Mouse (Mus musculus): Measurements from ENCODE around the gene Ndufaf8. TPM values are rescaled to one million over a fixed set of nuclear protein-coding genes. Genes with fewer than 3 reads are reported as not detected.

Gene Ndufaf8
- polyA plus RNA-seq, 1 experiment: 27.6 TPM

- no peak for TF ChIP-seq POLR2A (IDR thresholded peaks at IDR 0.05; ENCODE audit: borderline replicate concordance, control insufficient read depth, low read depth, low read length)
- 0 out of 2 replicates have a peak, but pooled peaks have one; percentile 12 for TF ChIP-seq CTCF (IDR thresholded peaks at IDR 0.05; ENCODE audit: control insufficient read depth, insufficient read depth, low read length)
- WGBS: 8% methylated on average over 3 of the region's 3 CpGs
- Histone ChIP-seq H3K27ac (ENCODE audit: control insufficient read depth, insufficient read depth, low read depth, low read length, poor library complexity) (no peak overlapping the region), H3K4me3 (replicated peaks; ENCODE audit: control insufficient read depth, low read depth, low read length) (no peak overlapping the region), H3K4me1 (ENCODE audit: control insufficient read depth, insufficient read depth, low read length) (peaks cover 3% of the 10 kb centered on the region; the same call in 1 of the 2 replicates)
Measured at GRCm38 (mm10) chr11:120142601-120143051, 43.9 kb downstream of the Ndufaf8 start.

- Histone ChIP-seq H3K27ac (ENCODE audit: control insufficient read depth, insufficient read depth, low read depth, low read length, poor library complexity) (no peak overlapping the region), H3K4me3 (replicated peaks; ENCODE audit: control insufficient read depth, low read depth, low read length) (no peak overlapping the region), H3K4me1 (ENCODE audit: control insufficient read depth, insufficient read depth, low read length) (peaks cover 3% of the 10 kb centered on the region; the same call in 1 of the 2 replicates)
- TF ChIP-seq POLR2A (IDR thresholded peaks at IDR 0.05; ENCODE audit: borderline replicate concordance, control insufficient read depth, low read depth, low read length) (no peak), CTCF (IDR thresholded peaks at IDR 0.05; ENCODE audit: control insufficient read depth, insufficient read depth, low read length) (no peak)
- 72% methylated on average over 13 of the region's 13 CpGs for WGBS
Measured at GRCm38 (mm10) chr11:120143708-120144497, 45.2 kb downstream of the Ndufaf8 start.

GRCm38 (mm10) chr11:120148201-120148855 is 49.6 kb downstream of the Ndufaf8 start:
- Histone ChIP-seq H3K27ac (ENCODE audit: control insufficient read depth, insufficient read depth, low read depth, low read length, poor library complexity) (no peak overlapping the region), H3K4me3 (replicated peaks; ENCODE audit: control insufficient read depth, low read depth, low read length) (no peak overlapping the region), H3K4me1 (ENCODE audit: control insufficient read depth, insufficient read depth, low read length) (peaks cover 7% of the 10 kb centered on the region)
- TF ChIP-seq CTCF (IDR thresholded peaks at IDR 0.05; ENCODE audit: control insufficient read depth, insufficient read depth, low read length) (no peak), POLR2A (IDR thresholded peaks at IDR 0.05; ENCODE audit: borderline replicate concordance, control insufficient read depth, low read depth, low read length) (no peak)
- WGBS: 89% methylated on average over 8 of the region's 8 CpGs

GRCm38 (mm10) chr11:120149510-120150200 is 50.9 kb downstream of the Ndufaf8 start:
- peak overlapping the region; percentile 23 for H3K4me3 ChIP-seq (replicated peaks; ENCODE audit: control insufficient read depth, low read depth, low read length)
- H3K27ac ChIP-seq (ENCODE audit: control insufficient read depth, insufficient read depth, low read depth, low read length, poor library complexity): no peak overlapping the region
- TF ChIP-seq POLR2A (IDR thresholded peaks at IDR 0.05; ENCODE audit: borderline replicate concordance, control insufficient read depth, low read depth, low read length): no peak
- TF ChIP-seq CTCF (IDR thresholded peaks at IDR 0.05; ENCODE audit: control insufficient read depth, insufficient read depth, low read length): no peak
- WGBS: 26% methylated on average over 6 of the region's 6 CpGs
- H3K4me1 ChIP-seq (ENCODE audit: control insufficient read depth, insufficient read depth, low read length): peaks cover 7% of the 10 kb centered on the region

Other genes starting within 250 kb of the Ndufaf8 start
- 16.1 and 18.5 TPM in 2 replicates for gene Chmp6, start 185.5 kb upstream of the Ndufaf8 start, polyA plus RNA-seq (2011; ENCODE audit: insufficient read depth, insufficient read length, low replicate concordance, missing spikeins)
- gene Baiap2, start 156.2 kb upstream of the Ndufaf8 start, polyA plus RNA-seq (2011; ENCODE audit: insufficient read depth, insufficient read length, low replicate concordance, missing spikeins): 5.7 and 7.9 TPM in 2 replicates
- 8.4 and 15.7 TPM in 2 replicates for gene Aatk, start 51.8 kb upstream of the Ndufaf8 start, polyA plus RNA-seq (2011; ENCODE audit: insufficient read depth, insufficient read length, low replicate concordance, missing spikeins)
- gene Cep131, start 12.1 kb upstream of the Ndufaf8 start, polyA plus RNA-seq (2011; ENCODE audit: insufficient read depth, insufficient read length, low replicate concordance, missing spikeins): 14.3 and 19.8 TPM in 2 replicates
- 8.6 and 24.6 TPM in 2 replicates for gene Tepsin, start 197 bp upstream of the Ndufaf8 start, polyA plus RNA-seq (2011; ENCODE audit: insufficient read depth, insufficient read length, low replicate concordance, missing spikeins)
- gene Slc38a10, start 52.4 kb downstream of the Ndufaf8 start, polyA plus RNA-seq (2011; ENCODE audit: insufficient read depth, insufficient read length, low replicate concordance, missing spikeins): 23.3 and 37.7 TPM in 2 replicates
- gene Bahcc1, start 134.0 kb downstream of the Ndufaf8 start, polyA plus RNA-seq (2011; ENCODE audit: insufficient read depth, insufficient read length, low replicate concordance, missing spikeins): 2.2 and 5.8 TPM in 2 replicates
- 387 and 760 TPM in 2 replicates for gene Actg1, start 249.6 kb downstream of the Ndufaf8 start, polyA plus RNA-seq (2011; ENCODE audit: insufficient read depth, insufficient read length, low replicate concordance, missing spikeins)